Mouse (Mus musculus) bone marrow, adult 2 months (tissue): ENCODE data around the gene Tmem200a. TPM values are rescaled to one million over a fixed set of nuclear protein-coding genes. Genes with fewer than 3 reads are reported as not detected.

Source experiments
- H3K27ac ChIP-seq: fragments of 200-500 bp; 2 replicates; pipeline ENCODE4 v1.5.1; 2012; ENCODE audit warnings: low read depth, mild to moderate bottlenecking, control low read depth, inconsistent platforms, low read length; ENCODE audit not compliant: control insufficient read depth, poor library complexity, insufficient read depth
- H3K4me1 ChIP-seq: fragments of 200-500 bp; 2 replicates; pipeline ENCODE4 v1.6.1; 2011; ENCODE audit warnings: low read length; ENCODE audit not compliant: control insufficient read depth, insufficient read depth
- H3K4me3 ChIP-seq: fragments of 200-500 bp; replicated peaks from 2 replicates; pipeline ENCODE3; 2011; ENCODE audit warnings: mild to moderate bottlenecking, low read depth, low read length, control low read depth; ENCODE audit not compliant: control insufficient read depth
- CTCF ChIP-seq: fragments of 200-500 bp; IDR thresholded peaks from 2 replicates; pipeline ENCODE4 v1.5.1; 2011; ENCODE audit warnings: low read length, control low read depth; ENCODE audit not compliant: control insufficient read depth, insufficient read depth
- POLR2A ChIP-seq: fragments of 200-500 bp; IDR thresholded peaks from 2 replicates; pipeline ENCODE4 v1.6.1; 2011; ENCODE audit warnings: low read depth, mild to moderate bottlenecking, control low read depth, low read length, borderline replicate concordance; ENCODE audit not compliant: control insufficient read depth
- WGBS: fragments of 180-500 bp; shearing (Covaris S2); methylation state at CpG from one replicate; pipeline ENCODE4 v1.1.7; 2018; 5-methylcytosine and 5-hydroxymethylcytosine counted together
- polyA plus RNA-seq: library from polyadenylated mRNA; stranded (reverse); fragments of >200 nt; gene quantifications from 2 replicates; pipeline ENCODE4 v1.2.4, GENCODE M21; 2011; ENCODE audit warnings: low replicate concordance; ENCODE audit not compliant: missing spikeins, insufficient read depth, insufficient read length

Gene Tmem200a
- not detected in 2 replicates for polyA plus RNA-seq

DNA sequence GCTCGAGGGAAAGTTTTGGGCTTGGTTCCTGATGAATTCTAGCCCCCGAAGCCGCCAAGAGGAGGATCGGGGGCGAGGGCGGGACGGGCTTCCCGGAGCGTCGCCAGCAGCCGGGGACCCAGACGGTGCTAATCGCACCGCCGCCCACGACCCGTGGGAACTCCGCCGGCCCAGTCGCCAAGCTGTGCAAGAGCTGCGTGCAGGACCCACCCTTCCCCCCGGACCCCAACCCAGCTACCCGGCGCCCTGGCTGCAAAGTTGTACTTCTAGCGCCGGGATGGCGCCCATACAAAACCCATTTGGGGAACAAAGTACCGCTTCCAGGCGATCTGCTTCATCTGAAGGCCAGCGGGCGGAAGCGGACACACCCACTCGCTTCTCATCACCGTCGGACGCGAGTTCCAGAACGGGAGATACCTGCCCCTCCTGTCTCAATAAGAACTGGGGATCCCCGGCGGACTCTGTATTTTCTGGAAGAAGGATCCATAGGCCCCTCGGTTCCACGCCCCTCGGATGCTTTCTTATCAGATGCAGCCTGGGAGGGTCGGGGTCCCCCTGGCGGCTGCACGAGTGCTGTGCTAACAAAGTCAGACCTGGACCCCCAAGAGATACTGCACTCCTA, at the start of gene Tmem200a:
TSS of gene Tmem200a (minus strand) at position 532 of the 622 bp plus-strand sequence.
- WGBS, result 2% methylated on average over 46 of the region's 46 CpGs
- Histone ChIP-seq H3K4me1 (no peaks in the 10 kb centered on the region), H3K27ac (no peak within 1 kb of the TSS), H3K4me3 (no peak within 1 kb of the TSS)
- no peak; the same call in 1 of the 2 replicates for TF ChIP-seq CTCF
- TF ChIP-seq POLR2A, result no peak

DNA sequence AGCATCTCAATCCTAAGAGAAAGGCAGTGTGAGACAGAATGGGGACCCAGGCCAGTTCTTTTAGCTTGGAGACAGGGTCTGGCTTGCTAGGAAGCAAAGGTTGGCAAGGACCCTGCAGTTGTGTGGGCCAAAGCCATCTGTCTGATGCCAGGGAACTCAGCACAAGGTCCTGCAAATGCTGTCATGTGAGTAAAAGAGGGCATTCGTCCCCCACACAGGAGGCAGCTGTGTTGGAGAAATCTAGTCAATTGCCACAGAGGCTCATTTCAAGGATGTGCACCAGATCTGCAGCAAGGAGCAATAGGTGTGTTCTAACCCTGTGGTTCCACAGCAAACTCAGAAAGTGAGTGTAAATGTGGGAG, 41.0 kb upstream of the Tmem200a start:
- Histone ChIP-seq H3K27ac (no peak overlapping the region), H3K4me3 (no peak overlapping the region), H3K4me1 (no peaks in the 10 kb centered on the region)
- 52% methylated on average over 1 of the region's 1 CpGs for WGBS
- no peak for TF ChIP-seq CTCF
- TF ChIP-seq POLR2A, result no peak

DNA sequence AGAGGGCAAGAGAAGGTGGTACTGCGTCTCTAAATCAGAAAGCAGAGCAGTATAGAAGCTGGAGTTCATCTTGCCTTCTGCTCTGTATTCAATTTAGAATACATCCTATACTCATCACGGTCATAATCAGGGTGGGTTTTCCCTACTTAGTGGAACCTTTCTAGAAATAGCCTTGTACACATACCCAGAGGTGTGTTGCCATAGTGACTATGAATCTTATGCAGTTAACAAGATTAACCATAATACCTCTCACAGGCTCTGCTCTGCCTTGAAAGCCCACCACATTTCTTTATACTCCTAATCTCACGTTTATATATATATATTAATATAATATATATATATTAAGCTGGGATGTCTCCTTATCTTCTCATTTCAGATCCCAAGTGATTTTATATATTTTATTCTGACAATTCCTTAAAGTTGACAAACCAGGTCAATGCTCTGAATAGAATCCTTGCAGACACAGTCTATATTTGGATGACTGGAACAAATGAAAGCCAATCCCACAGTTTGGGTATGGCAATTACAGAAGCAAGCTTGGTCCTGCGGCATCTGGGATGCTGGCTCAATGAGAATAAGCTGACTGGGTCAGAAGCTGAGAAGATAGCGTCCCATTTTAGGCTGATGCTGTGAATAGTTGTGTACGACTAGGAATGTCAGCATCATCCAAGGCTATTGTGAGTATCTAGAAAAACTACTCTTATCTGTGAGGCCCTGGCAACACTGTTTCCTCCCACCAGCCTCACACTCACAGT, 40.4 kb upstream of the Tmem200a start:
- no peaks in the 10 kb centered on the region for H3K4me1 ChIP-seq
- no peak for TF ChIP-seq CTCF
- no peak for TF ChIP-seq POLR2A
- 73% methylated on average over 6 of the region's 6 CpGs for WGBS
- no peak overlapping the region for H3K27ac ChIP-seq
- H3K4me3 ChIP-seq, result no peak overlapping the region

DNA sequence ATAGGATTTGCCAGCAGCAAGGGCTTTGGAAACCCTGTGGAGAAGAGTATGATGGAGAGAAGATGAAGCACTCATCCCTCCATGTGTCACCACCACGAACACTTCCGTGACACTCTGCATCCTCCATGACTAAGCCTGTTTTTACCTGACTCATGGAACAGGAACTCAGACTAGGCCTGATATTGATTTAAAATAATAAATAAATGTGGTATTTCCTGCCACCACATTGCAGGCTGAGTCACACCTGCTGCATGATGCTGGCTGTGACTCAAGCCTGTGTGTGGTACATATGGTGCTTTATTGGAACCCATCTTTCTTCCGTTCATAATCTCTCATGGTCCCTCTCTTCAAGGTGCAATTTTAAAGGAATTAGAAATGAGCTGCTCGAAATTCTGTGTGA, 35.6 kb upstream of the Tmem200a start:
- 68% methylated on average over 4 of the region's 4 CpGs for WGBS
- no peak overlapping the region for H3K4me3 ChIP-seq
- TF ChIP-seq CTCF (no peak), POLR2A (no peak)
- H3K27ac ChIP-seq, result no peak overlapping the region
- H3K4me1 ChIP-seq, result no peaks in the 10 kb centered on the region

DNA sequence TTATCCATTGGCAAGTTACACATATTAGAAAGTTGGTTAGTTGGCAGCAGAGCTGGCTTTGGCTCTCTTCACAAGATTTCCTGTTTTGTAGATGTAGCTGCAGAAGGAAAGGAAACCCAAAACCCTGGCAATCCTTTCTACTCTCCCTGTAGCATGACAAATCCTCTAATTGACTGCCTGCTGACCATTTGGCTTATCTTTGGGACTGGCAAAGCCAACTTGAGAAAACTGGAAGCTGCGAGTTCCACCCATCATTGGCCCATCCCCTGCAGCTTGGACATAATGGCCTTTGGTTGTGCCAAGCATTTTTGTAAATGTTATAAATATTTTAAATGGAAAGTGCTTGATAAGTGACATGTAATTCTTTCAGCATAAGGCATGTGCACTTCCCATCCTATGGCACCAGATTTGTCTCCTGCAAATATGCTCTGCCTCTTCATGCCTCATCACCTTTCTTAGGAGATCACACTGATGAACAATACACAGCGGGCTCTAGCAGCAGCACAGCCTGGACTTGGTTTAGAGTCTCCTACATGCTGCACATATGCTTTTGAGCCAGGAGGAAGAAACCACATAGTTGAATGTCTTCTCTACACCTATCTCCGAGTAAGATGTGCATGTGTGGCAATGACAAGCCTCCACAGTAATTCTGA, 24.6 kb upstream of the Tmem200a start:
- H3K4me1 ChIP-seq, result no peaks in the 10 kb centered on the region
- no peak overlapping the region for H3K4me3 ChIP-seq
- 68% methylated on average over 3 of the region's 3 CpGs for WGBS
- H3K27ac ChIP-seq, result no peak overlapping the region
- TF ChIP-seq CTCF (no peak), POLR2A (no peak)

DNA sequence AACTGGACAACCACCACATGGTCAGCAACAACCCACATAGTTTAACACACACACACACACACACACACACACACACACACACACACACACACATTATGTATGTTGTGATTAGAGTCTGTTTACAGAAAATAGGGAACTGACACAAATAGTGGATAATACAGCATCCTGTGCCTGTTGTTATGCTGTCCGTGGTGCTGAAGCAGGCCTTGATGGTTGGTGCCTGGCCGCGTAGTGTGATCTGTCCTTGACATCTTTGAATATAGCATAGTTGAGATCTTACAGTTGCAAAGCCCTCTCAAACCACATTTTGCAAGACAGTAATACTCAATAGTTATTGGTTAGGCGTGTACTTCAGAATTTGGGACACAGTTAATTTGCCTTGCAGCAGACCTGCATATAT, 3.2 kb upstream of the Tmem200a start:
- H3K4me3 ChIP-seq, result no peak overlapping the region
- 58% methylated on average over 4 of the region's 4 CpGs for WGBS
- TF ChIP-seq POLR2A, result no peak
- TF ChIP-seq CTCF, result no peak
- H3K4me1 ChIP-seq, result no peaks in the 10 kb centered on the region
- H3K27ac ChIP-seq, result no peak overlapping the region

DNA sequence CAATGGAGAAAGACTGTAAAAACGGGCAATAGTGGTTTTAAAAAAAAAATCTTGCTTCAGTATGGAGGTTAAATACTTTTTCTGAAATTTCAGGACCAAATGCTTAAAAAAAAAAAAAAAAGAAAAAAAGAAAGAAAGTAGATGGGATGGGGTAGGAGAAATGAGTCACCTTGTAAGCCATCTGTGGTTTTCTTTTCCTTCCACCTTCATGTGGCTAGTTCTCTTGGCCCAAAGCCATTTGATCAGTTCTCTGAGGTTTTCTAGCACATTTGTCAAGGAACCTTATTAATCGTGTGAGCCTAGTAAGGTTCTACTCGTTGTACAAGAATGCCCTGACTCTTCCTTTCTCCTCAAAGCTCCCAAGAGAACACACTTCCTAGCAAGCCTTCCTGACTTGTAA, 826 bp upstream of the Tmem200a start:
- H3K4me1 ChIP-seq, result no peaks in the 10 kb centered on the region
- no peak for TF ChIP-seq POLR2A
- H3K27ac ChIP-seq, result no peak overlapping the region
- no peak overlapping the region for H3K4me3 ChIP-seq
- WGBS, result 22% methylated on average over 3 of the region's 3 CpGs

DNA sequence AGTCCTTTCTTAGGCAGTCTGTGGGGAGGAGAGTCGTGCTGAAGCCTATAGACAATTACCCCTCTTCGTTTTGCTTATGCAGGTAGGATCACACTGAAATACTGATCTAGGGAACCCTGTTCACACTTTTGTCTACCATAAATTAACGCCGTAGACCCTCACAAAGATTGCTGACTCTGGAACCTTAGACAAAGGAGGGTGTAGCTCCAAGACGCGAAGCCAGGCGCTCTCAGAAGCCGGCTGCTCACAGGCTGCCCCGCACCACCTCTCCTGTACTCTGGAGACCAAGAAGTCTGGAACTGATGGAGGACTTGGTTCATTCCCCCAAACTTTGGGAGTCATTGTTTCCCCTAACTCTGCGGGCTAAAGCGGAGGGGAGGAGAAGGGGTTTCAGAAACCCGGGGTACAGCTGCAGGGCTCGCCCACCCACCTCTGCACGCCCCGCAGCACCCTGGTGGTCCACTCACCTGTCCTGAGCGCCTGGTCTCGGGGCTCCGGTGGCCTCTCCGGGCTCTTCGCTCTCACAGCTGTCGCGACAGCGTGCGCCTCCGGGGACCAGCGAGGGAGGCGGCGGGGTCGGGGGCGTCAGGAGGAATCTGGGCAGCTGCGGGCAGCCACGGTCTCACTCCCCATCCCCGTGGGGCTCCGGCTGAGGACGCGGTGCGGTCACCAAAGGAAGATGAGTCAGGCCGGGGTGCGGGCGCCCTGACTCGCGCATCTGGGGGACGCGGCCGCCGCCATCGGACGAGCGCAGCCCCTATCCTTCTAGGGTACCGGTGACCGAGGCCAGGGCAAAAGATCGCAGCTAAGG, 976 bp downstream of the Tmem200a start, which contains the start of gene Gm9767:
TSS of gene Gm9767 (plus strand) at position 585 of the 811 bp plus-strand sequence.
- no peak within 1 kb of the TSS for H3K27ac ChIP-seq
- WGBS, result 5% methylated on average over 52 of the region's 52 CpGs

More for the DNA sequence above, 976 bp downstream of the Tmem200a start, which contains the start of gene Gm9767:
- TF ChIP-seq POLR2A (no peak), CTCF (no peak)
- H3K4me1 ChIP-seq, result no peaks in the 10 kb centered on the region
- H3K4me3 ChIP-seq, result no peak within 1 kb of the TSS
